Mouse (Mus musculus) kidney, adult 11 months (tissue): ENCODE measurements around the gene Neurod2.

Source experiments
- DNase-seq: peaks from one replicate; pipeline ENCODE4 v3.0.0; 2022

The Neurod2 gene

GRCm38 (mm10) chr11:98330745-98331204, 1.3 kb upstream of the Neurod2 start:
- DNase-seq, result no peak

- DNase-seq, result no peak
Observed at GRCm38 (mm10) chr11:98329960-98330744, 704 bp upstream of the Neurod2 start.

GRCm38 (mm10) chr11:98328371-98329069, 928 bp downstream of the Neurod2 start:
- no peak for DNase-seq

GRCm38 (mm10) chr11:98328031-98328370, 1.4 kb downstream of the Neurod2 start:
- no peak for DNase-seq

GRCm38 (mm10) chr11:98327136-98328030, 2.1 kb downstream of the Neurod2 start:
- DNase-seq, result no peak

GRCm38 (mm10) chr11:98326741-98327135, 2.7 kb downstream of the Neurod2 start:
- DNase-seq, result no peak

- DNase-seq, result no peak
Observed at GRCm38 (mm10) chr11:98325821-98326218, 3.6 kb downstream of the Neurod2 start.

GRCm38 (mm10) chr11:98325191-98325820, 4.1 kb downstream of the Neurod2 start:
- no peak for DNase-seq

- DNase-seq, result no peak
Observed at GRCm38 (mm10) chr11:98323933-98324332, 5.5 kb downstream of the Neurod2 start.

GRCm38 (mm10) chr11:98323136-98323866, 6.1 kb downstream of the Neurod2 start:
- DNase-seq, result no peak

GRCm38 (mm10) chr11:98322159-98322558, 7.3 kb downstream of the Neurod2 start:
- DNase-seq, result no peak

GRCm38 (mm10) chr11:98321677-98322003, 7.8 kb downstream of the Neurod2 start:
- no peak for DNase-seq

GRCm38 (mm10) chr11:98320806-98321676, 8.4 kb downstream of the Neurod2 start:
- DNase-seq, result no peak

- DNase-seq, result no peak
Observed at GRCm38 (mm10) chr11:98320381-98320780, 9.1 kb downstream of the Neurod2 start.

GRCm38 (mm10) chr11:98319944-98320343, 9.5 kb downstream of the Neurod2 start:
- no peak for DNase-seq

GRCm38 (mm10) chr11:98319544-98319943, 9.9 kb downstream of the Neurod2 start:
- DNase-seq, result no peak

- DNase-seq, result no peak
Observed at GRCm38 (mm10) chr11:98319120-98319519, 10.3 kb downstream of the Neurod2 start.

GRCm38 (mm10) chr11:98318421-98319116, 10.9 kb downstream of the Neurod2 start:
- DNase-seq, result no peak

GRCm38 (mm10) chr11:98317479-98317878, 12.0 kb downstream of the Neurod2 start:
- DNase-seq, result no peak

- no peak for DNase-seq
Observed at GRCm38 (mm10) chr11:98313790-98314323, 15.6 kb downstream of the Neurod2 start.
